Mouse (Mus musculus): ENCODE results near the gene Olfr1295. TPM values are rescaled to one million over a fixed set of nuclear protein-coding genes. Genes with fewer than 3 reads are reported as not detected.

Olfr1295 gene
- not detected for total RNA-seq (2023)

DNA sequence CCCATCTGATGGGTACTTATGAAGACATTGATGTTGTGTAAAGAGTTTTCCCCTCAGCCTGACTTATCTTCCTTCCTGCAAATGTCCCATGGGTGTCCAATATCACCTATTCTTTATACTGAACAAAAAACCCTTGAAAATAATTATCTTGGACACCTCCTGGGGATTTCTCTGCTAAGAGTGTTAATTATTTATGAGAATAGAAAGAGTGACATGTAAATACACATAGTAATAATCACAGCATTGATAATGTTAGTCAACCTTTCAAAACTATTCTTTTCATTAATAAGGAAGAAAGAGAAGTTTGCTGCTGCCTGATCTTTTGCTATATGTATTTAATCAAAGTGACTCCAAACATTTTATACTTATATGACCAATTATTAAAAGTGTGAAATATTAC, at the start of gene Olfr1295:
TSS of gene Olfr1295 (minus strand) at position 101 of the 400 bp plus-strand sequence.

DNA sequence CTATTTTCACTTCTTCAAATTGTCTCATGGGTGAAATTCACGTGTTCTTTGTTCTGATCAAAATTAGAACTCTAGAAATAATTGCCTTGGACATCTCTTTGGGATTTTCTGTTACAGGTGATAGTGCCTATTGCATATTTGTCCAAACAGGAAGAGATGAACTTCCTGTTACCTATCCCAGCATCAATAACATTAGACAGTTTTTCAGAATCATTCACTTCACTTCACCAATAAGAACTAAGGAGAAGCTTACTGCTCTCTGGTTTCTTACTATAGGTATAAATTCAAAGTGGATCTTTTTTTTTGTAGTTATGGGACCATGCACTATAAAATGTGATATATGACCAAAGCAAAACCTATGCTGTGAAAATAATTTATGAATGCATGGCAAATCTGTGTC, 29.3 kb downstream of the Olfr1295 start, which contains the start of gene Olfr1294:
TSS of gene Olfr1294 (minus strand) at position 101 of the 400 bp plus-strand sequence.

DNA sequence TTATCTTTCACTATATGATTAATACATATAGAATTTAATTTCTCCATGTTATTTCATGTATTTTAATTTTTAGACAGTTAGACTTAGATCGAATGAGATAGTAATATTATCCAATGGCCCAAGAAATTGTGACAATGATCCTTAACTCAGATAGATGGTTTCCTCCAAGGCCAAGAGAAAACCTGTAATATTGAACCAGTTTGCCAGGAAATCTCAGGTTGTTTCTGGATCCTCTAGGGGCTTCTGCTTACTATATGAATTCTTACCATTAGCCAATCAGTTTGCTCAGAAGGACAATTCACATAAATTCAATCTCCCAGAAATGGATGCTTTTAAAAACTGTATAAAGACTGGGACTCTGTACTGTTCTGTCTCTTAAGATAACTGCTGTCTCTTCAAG, 44.6 kb downstream of the Olfr1295 start, which contains the start of gene Olfr1293-ps:
TSS of gene Olfr1293-ps (plus strand) at position 301 of the 400 bp plus-strand sequence.

Other genes starting within 250 kb of the Olfr1295 start
- gene Olfr1281, start 243.2 kb downstream of the Olfr1295 start, total RNA-seq (2023) = not detected
- gene Olfr1282, start 233.6 kb downstream of the Olfr1295 start, total RNA-seq (2023) = not detected
- gene Olfr1283, start 202.9 kb downstream of the Olfr1295 start, total RNA-seq (2023) = not detected
- gene Olfr1284, start 194.2 kb downstream of the Olfr1295 start, total RNA-seq (2023) = not detected
- gene Olfr1286, start 146.6 kb downstream of the Olfr1295 start, total RNA-seq (2023) = not detected
- gene Olfr1287, start 120.5 kb downstream of the Olfr1295 start, total RNA-seq (2023) = not detected
- not detected for gene Olfr1288, start 95.6 kb downstream of the Olfr1295 start, total RNA-seq (2023)
- gene Olfr1289, start 88.9 kb downstream of the Olfr1295 start, total RNA-seq (2023) = not detected
- gene Olfr1290, start 75.9 kb downstream of the Olfr1295 start, total RNA-seq (2023) = not detected
- gene Olfr1291-ps1, start 72.5 kb downstream of the Olfr1295 start, total RNA-seq (2023) = not detected
- not detected for gene Olfr1293-ps, start 44.5 kb downstream of the Olfr1295 start, total RNA-seq (2023)
- not detected for gene Olfr1294, start 29.4 kb downstream of the Olfr1295 start, total RNA-seq (2023)
- gene Olfr1297, start 56.8 kb upstream of the Olfr1295 start, total RNA-seq (2023) = not detected
- gene Olfr1298, start 79.5 kb upstream of the Olfr1295 start, total RNA-seq (2023) = not detected
- gene Olfr1299, start 91.7 kb upstream of the Olfr1295 start, total RNA-seq (2023) = not detected
- gene Olfr1301, start 181.3 kb upstream of the Olfr1295 start, total RNA-seq (2023) = not detected
- gene Olfr1302, start 207.7 kb upstream of the Olfr1295 start, total RNA-seq (2023) = not detected

All from B cell, adult 67 days (primary cell).